Mouse (Mus musculus): ENCODE data around the gene Ccdc141. TPM values are rescaled to one million over a fixed set of nuclear protein-coding genes. Genes with fewer than 3 reads are reported as not detected.

Gene Ccdc141
- polyA plus RNA-seq, 1 experiment, result 11.2 TPM

DNA sequence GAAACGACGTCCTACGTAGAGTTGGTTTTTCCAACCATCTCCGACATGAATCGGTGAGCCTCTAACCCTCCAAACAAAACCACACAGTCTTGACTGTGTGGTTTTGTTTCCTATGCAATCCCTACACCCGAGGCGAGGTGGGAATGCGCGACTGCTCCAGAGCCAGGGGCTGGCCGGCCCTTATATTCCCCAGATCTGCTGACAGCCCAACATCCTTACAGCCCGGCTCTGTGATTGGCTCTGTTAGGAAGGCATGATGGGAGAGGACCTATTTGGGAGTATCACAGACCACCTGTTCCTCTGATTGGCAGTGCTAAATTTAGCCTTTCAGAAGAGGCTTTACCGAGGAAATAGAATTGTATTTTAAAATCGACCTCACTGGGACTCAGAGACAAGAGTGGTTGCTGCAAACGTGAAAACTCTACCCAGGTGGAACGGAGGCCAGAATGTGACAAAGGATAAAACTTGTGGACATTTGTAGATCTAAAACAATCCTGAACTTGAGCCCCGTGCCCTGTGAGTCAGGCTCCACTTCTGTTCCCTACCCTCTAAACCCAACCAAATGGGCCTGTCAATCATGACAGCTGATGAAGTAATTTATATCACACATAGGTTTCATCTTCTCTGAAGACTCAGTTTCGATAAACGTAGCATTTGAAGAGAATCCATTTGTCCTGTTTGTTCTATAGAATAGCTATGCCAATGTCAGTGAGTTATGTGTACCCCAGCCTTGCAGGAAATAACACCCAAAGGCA, 187.9 kb downstream of the Ccdc141 start, which contains the start of gene Ttn:
Ttn (minus strand) TSS at position 157 of the 755 bp plus-strand sequence.
- Histone ChIP-seq H3K4me3 (ENCODE audit: insufficient read depth, low read length) (no peak within 1 kb of the TSS), H3K4me1 (ENCODE audit: control insufficient read depth, insufficient read depth, low read length) (no peaks in the 10 kb centered on the region), H3K27ac (ENCODE audit: insufficient read depth, low read length) (no peak within 1 kb of the TSS)
- TF ChIP-seq CTCF (IDR thresholded peaks at IDR 0.05; ENCODE audit: extremely low read depth, insufficient read depth, low read length), result no peak
- no peak for TF ChIP-seq POLR2A (IDR thresholded peaks at IDR 0.05; ENCODE audit: extremely low read depth, insufficient read depth, low read length)

DNA sequence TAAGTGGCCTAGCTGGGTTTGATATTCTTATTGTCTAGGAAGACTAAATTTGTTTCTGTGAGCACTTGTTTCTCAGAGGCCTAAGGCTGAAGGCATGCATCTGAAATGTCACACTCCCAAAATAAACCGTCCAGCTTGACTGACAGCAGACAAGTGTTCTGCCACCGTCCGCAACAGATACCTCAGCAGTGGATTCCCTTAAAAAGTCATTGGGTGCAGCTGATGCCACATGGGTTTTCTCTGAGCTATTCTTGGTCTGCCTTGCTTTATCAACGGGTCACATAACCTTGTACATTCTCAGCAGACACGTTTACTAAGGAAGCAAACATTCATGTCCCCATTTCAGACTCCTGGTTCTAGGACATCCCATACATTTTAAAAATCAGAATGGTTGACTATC, 188.7 kb downstream of the Ccdc141 start:
- Histone ChIP-seq H3K4me3 (ENCODE audit: insufficient read depth, low read length) (no peak overlapping the region), H3K4me1 (ENCODE audit: control insufficient read depth, insufficient read depth, low read length) (no peaks in the 10 kb centered on the region)
- no peak for TF ChIP-seq POLR2A (IDR thresholded peaks at IDR 0.05; ENCODE audit: extremely low read depth, insufficient read depth, low read length)
- no peak for TF ChIP-seq CTCF (IDR thresholded peaks at IDR 0.05; ENCODE audit: extremely low read depth, insufficient read depth, low read length)

DNA sequence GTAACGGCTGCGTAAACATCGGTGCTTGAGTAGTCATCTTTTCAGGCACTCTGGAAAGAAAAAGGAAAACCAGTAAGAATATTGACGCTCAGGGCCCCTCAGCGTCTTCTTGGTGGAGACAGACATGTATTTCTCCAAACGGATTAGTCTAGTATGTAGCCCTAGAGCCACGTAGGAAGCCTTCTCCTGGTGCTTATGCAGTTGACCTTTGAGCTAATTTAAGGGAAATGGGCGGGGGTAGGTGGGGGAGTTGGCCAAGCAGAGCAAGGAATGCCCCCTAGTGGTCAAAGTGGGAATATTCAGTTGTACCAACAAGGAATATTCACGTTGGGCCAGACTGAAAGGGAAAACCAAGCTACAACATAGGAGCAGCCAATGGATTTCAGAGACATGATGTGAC, 190.3 kb downstream of the Ccdc141 start:
- TF ChIP-seq CTCF (IDR thresholded peaks at IDR 0.05; ENCODE audit: extremely low read depth, insufficient read depth, low read length), result peak; percentile 45
- TF ChIP-seq POLR2A (IDR thresholded peaks at IDR 0.05; ENCODE audit: extremely low read depth, insufficient read depth, low read length), result no peak
- no peak overlapping the region for H3K4me3 ChIP-seq (ENCODE audit: insufficient read depth, low read length)
- H3K4me1 ChIP-seq (ENCODE audit: control insufficient read depth, insufficient read depth, low read length), result no peaks in the 10 kb centered on the region
- H3K27ac ChIP-seq (ENCODE audit: insufficient read depth, low read length), result no peak overlapping the region

More for the DNA sequence above, 188.7 kb downstream of the Ccdc141 start:
- H3K27ac ChIP-seq (ENCODE audit: insufficient read depth, low read length), result no peak overlapping the region

DNA sequence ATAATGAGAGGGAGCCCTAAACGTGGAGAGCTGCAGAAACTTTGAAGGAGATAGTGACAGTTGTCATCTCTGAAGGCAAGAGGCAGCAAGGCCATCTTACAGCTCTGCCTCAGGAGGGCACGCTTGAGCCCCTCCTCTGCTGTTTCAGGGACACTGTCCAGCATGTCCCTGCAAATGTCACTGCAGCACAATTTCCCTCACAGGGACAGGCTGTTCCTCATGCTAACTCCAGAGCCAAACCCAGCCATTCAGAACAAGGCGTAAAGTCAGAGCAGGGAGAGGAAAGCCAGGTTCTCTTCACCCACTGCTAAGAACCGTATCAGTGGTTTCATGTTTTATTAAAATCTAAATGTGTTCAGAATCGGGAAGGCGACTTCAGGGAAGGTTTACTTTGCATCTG, 192.8 kb downstream of the Ccdc141 start:
- H3K4me3 ChIP-seq (ENCODE audit: insufficient read depth, low read length), result no peak overlapping the region
- TF ChIP-seq POLR2A (IDR thresholded peaks at IDR 0.05; ENCODE audit: extremely low read depth, insufficient read depth, low read length) (no peak), CTCF (IDR thresholded peaks at IDR 0.05; ENCODE audit: extremely low read depth, insufficient read depth, low read length) (no peak)
- no peak overlapping the region for H3K27ac ChIP-seq (ENCODE audit: insufficient read depth, low read length)
- no peaks in the 10 kb centered on the region for H3K4me1 ChIP-seq (ENCODE audit: control insufficient read depth, insufficient read depth, low read length)

DNA sequence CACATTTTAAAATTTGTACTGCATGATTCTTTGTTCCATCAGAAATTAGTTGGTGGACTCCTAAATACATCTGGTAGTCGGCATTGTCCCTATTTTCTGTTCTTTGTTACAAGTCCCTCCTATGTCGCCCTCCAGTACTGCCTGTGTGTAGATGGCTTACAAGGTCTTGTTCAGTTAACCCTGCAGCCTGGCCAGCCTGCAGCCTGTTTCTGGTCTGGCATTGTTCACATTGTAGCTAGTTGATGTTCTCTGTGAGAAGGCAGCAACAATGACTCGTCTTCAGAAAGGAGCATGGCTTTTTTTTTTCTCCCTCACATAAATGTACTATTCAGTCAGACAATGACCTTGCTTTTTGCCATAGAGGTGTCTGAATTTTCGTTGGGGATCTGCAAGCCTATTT, 198.4 kb downstream of the Ccdc141 start:
- Histone ChIP-seq H3K4me3 (ENCODE audit: insufficient read depth, low read length) (no peak overlapping the region), H3K27ac (ENCODE audit: insufficient read depth, low read length) (no peak overlapping the region), H3K4me1 (ENCODE audit: control insufficient read depth, insufficient read depth, low read length) (no peaks in the 10 kb centered on the region; the same call in 1 of the 2 replicates)
- TF ChIP-seq CTCF (IDR thresholded peaks at IDR 0.05; ENCODE audit: extremely low read depth, insufficient read depth, low read length) (no peak), POLR2A (IDR thresholded peaks at IDR 0.05; ENCODE audit: extremely low read depth, insufficient read depth, low read length) (no peak)

DNA sequence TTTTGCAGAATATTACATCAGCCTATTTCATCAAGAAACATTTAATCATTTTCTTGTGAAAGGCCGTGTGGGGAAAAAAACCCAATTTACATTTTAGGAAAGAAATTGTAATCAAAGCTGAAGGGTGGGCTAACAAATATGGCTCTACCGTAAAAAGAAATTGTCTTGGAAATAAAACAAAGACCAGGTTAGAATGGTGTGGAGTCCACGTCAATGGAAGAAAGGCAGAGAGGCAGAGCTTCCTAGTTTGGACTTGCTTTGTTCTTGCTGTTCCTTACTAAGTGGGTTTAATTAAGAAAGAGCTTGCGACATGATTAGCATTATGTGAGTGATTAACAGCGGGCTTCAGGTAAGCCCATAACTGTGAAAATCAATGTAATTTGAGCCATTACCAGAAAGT, 199.4 kb downstream of the Ccdc141 start:
- Histone ChIP-seq H3K27ac (ENCODE audit: insufficient read depth, low read length) (no peak overlapping the region), H3K4me1 (ENCODE audit: control insufficient read depth, insufficient read depth, low read length) (no peaks in the 10 kb centered on the region; the same call in 1 of the 2 replicates), H3K4me3 (ENCODE audit: insufficient read depth, low read length) (peak overlapping the region; percentile 24; the same call in 1 of the 2 replicates)
- TF ChIP-seq POLR2A (IDR thresholded peaks at IDR 0.05; ENCODE audit: extremely low read depth, insufficient read depth, low read length), result no peak

DNA sequence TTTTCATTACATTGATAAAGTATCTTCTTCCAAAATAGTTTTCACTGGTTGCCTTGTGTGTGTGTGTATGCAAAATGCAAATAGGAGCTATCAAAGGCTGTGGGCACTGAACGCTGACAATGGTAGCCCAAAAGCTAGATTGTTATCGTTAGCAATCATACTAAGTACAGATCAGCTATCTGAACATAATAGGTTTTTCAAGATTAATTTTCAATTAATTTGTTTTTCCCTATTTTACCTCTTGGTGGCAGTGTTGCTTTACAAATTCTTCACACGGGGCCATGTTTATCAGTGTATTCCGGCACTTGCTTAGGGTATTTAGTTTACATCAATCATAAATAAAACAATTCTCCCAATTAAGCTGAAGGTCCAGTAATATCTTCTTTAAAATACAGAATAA, 199.8 kb downstream of the Ccdc141 start:
- H3K27ac ChIP-seq (ENCODE audit: insufficient read depth, low read length), result no peak overlapping the region
- no peak overlapping the region; the same call in 1 of the 2 replicates for H3K4me3 ChIP-seq (ENCODE audit: insufficient read depth, low read length)
- H3K4me1 ChIP-seq (ENCODE audit: control insufficient read depth, insufficient read depth, low read length), result no peaks in the 10 kb centered on the region; the same call in 1 of the 2 replicates
- no peak for TF ChIP-seq POLR2A (IDR thresholded peaks at IDR 0.05; ENCODE audit: extremely low read depth, insufficient read depth, low read length)
- TF ChIP-seq CTCF (IDR thresholded peaks at IDR 0.05; ENCODE audit: extremely low read depth, insufficient read depth, low read length), result no peak

DNA sequence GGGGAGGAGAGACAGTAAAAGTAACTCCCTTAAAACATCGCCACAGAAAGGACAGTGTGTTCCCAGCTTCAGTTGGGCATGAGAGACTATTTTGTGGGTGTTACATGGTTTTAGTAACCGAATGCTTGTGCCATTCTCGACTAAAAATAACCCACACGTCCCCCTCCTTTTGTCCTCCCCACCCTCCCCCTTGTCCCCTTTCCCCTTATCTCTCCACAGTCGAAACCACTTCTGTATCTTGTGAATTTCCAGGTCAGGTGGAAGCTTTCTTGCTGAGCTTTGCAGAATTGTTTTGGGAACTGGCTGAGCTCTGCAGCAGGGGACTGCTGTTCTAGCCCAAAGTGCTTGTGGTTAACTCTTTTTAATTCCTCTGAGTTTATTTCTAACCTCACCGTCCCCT, 200.2 kb downstream of the Ccdc141 start:
- H3K4me3 ChIP-seq (ENCODE audit: insufficient read depth, low read length), result no peak overlapping the region
- H3K27ac ChIP-seq (ENCODE audit: insufficient read depth, low read length), result no peak overlapping the region
- TF ChIP-seq CTCF (IDR thresholded peaks at IDR 0.05; ENCODE audit: extremely low read depth, insufficient read depth, low read length) (no peak), POLR2A (IDR thresholded peaks at IDR 0.05; ENCODE audit: extremely low read depth, insufficient read depth, low read length) (no peak)
- H3K4me1 ChIP-seq (ENCODE audit: control insufficient read depth, insufficient read depth, low read length), result no peaks in the 10 kb centered on the region; the same call in 1 of the 2 replicates

DNA sequence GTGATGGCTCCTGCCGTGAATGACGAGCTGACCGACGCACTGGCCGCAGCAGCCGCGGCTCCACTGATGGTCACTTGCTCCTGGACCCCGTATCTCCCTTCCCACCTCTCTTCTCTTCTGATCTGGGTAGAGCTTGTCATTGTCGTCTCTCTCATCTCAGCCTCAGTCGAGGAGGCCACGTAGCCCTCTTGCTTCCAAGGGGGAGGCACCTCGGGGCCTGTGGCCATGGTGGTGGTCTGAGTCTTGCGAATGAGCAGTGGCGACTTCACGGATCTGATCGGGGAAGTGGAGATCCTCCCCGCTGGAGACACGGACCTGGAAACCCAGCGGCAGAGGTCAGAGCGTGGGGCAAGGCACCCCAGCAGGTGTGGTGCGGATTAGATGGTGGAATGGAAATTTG, 200.8 kb downstream of the Ccdc141 start:
- no peak overlapping the region for H3K27ac ChIP-seq (ENCODE audit: insufficient read depth, low read length)

DNA sequence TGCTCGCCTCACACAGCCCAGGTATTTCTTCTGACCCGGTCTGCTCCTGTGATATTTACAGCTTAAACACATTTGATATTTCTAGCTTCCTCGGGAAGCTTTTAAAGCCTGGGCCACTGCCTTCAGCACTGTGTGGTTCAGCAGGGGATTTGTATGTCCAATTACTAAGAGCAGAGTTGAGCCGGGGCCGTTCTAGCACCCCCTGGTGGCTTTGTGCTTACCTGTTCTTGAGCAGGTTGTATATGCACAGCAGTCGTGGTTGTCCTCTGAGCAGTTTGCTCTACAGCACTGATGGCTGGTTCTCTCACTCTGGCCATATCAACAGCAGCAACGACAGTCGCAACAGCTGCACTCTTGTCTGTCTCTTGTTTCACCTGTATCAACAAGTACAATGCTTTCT, 201.5 kb downstream of the Ccdc141 start:
- TF ChIP-seq CTCF (IDR thresholded peaks at IDR 0.05; ENCODE audit: extremely low read depth, insufficient read depth, low read length), result peak; percentile 71
- TF ChIP-seq POLR2A (IDR thresholded peaks at IDR 0.05; ENCODE audit: extremely low read depth, insufficient read depth, low read length), result no peak
- no peak overlapping the region for H3K27ac ChIP-seq (ENCODE audit: insufficient read depth, low read length)
- H3K4me1 ChIP-seq (ENCODE audit: control insufficient read depth, insufficient read depth, low read length), result no peaks in the 10 kb centered on the region; the same call in 1 of the 2 replicates
- no peak overlapping the region for H3K4me3 ChIP-seq (ENCODE audit: insufficient read depth, low read length)

More for the DNA sequence above, 200.8 kb downstream of the Ccdc141 start:
- Histone ChIP-seq H3K4me1 (ENCODE audit: control insufficient read depth, insufficient read depth, low read length) (no peaks in the 10 kb centered on the region; the same call in 1 of the 2 replicates), H3K4me3 (ENCODE audit: insufficient read depth, low read length) (no peak overlapping the region)
- no peak for TF ChIP-seq CTCF (IDR thresholded peaks at IDR 0.05; ENCODE audit: extremely low read depth, insufficient read depth, low read length)
- TF ChIP-seq POLR2A (IDR thresholded peaks at IDR 0.05; ENCODE audit: extremely low read depth, insufficient read depth, low read length), result no peak

Data from cortical plate, adult 2 months (tissue).